Mouse (Mus musculus): ENCODE measurements at regions not wholly inside any gene's neighbourhood (a gene's known extent, or its start where the extent isn't known, plus 50 kb on each side); places are given as distances from the start of the nearest gene placed in this dataset.
A peak's percentile ranks its signal among the peaks of the same experiment; 100 is the strongest.

- DNase-seq (ENCODE audit: low read depth, low spot score) = no peak
Measured at GRCm38 (mm10) chr3:8310379-8311128, 1299.3 kb downstream of the Zfp704 start.

- DNase-seq (ENCODE audit: low read depth, low spot score) = no peak
Measured at GRCm38 (mm10) chr3:8307296-8307695, 1302.6 kb downstream of the Zfp704 start.

DNA sequence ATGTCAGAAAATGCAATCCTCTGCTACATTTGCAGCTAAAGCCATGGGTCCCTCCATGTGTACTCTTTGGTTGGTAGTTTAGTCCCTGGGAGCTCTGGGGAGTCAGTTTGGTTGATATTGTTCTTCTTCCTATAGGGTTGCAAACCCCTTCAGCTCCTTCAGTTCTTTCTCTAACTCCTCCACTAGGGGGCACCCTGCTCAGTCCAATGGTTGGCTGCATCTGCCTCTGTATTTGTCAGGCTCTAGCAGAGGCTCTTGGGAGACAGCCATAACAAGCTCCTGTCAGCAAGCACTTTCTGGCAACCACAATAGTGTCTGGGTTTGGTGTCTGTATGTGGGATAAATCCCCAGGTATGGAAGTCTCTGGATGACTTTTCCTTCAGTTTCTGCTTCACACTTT, 1305.1 kb downstream of the Zfp704 start:
- no peak for DNase-seq (ENCODE audit: low read depth, low spot score)

GRCm38 (mm10) chr3:8293036-8293435, 1316.8 kb downstream of the Zfp704 start:
- no peak for DNase-seq (ENCODE audit: low read depth, low spot score)

- no peak for DNase-seq (ENCODE audit: low read depth, low spot score)
Measured at GRCm38 (mm10) chr3:8289558-8289957, 1320.3 kb downstream of the Zfp704 start.

GRCm38 (mm10) chr3:8288437-8288836, 1321.4 kb downstream of the Zfp704 start:
- no peak for DNase-seq (ENCODE audit: low read depth, low spot score)

- DNase-seq (ENCODE audit: low read depth, low spot score) = no peak
Measured at GRCm38 (mm10) chr3:8284655-8285428, 1325.0 kb downstream of the Zfp704 start.

- no peak for DNase-seq (ENCODE audit: low read depth, low spot score)
Measured at GRCm38 (mm10) chr3:8282411-8282810, 1327.5 kb downstream of the Zfp704 start.

- no peak for DNase-seq (ENCODE audit: low read depth, low spot score)
Measured at GRCm38 (mm10) chr3:8276661-8277060, 1333.2 kb downstream of the Zfp704 start.

GRCm38 (mm10) chr3:8270935-8271298, 1339.0 kb downstream of the Zfp704 start:
- DNase-seq (ENCODE audit: low read depth, low spot score) = no peak

GRCm38 (mm10) chr3:8270009-8270934, 1339.6 kb downstream of the Zfp704 start:
- DNase-seq (ENCODE audit: low read depth, low spot score) = no peak

- no peak for DNase-seq (ENCODE audit: low read depth, low spot score)
Measured at GRCm38 (mm10) chr3:8265783-8266182, 1344.1 kb downstream of the Zfp704 start.

- no peak for DNase-seq (ENCODE audit: low read depth, low spot score)
Measured at GRCm38 (mm10) chr3:8264366-8265033, 1345.4 kb downstream of the Zfp704 start.

GRCm38 (mm10) chr3:8257293-8257692, 1352.6 kb downstream of the Zfp704 start:
- no peak for DNase-seq (ENCODE audit: low read depth, low spot score)

- DNase-seq (ENCODE audit: low read depth, low spot score) = no peak
Measured at GRCm38 (mm10) chr3:8252311-8252710, 1357.6 kb downstream of the Zfp704 start.

- no peak for DNase-seq (ENCODE audit: low read depth, low spot score)
Measured at GRCm38 (mm10) chr3:8248911-8249310, 1361.0 kb downstream of the Zfp704 start.

- peak; percentile 4 for DNase-seq (ENCODE audit: low read depth, low spot score)
Measured at GRCm38 (mm10) chr3:8245822-8246221, 1364.1 kb downstream of the Zfp704 start.

DNA sequence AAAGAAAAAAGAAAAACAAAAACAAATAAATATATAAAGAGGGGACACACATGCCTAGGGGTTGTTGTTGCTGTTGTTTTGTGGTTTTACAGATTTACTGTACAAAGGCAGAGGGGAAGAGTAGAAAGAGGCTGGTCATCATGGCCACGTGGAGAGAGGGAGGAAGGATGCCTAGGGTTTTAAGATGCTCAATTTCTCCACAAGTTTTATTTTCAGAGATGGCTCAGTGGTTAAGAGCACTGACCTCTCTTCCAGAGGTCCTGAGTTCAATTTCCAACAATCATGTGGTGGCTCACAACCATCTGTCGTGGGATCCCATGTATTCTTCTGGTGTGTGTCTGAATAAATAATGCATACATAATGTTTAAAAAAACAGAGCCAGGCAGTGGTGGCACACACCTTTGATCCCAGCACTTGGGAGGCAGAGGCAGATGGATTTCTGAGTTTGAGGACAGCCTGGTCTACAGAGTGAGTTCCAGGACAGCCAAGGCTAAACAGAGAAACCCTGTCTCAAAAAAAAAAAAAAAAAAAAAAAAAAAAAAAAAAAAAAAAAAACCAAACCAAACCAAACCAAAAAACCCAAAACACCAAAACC, 1364.6 kb downstream of the Zfp704 start:
- DNase-seq (ENCODE audit: low read depth, low spot score) = peak; percentile 76

GRCm38 (mm10) chr3:8244526-8245194, 1365.2 kb downstream of the Zfp704 start:
- DNase-seq (ENCODE audit: low read depth, low spot score) = peak; percentile 47

DNA sequence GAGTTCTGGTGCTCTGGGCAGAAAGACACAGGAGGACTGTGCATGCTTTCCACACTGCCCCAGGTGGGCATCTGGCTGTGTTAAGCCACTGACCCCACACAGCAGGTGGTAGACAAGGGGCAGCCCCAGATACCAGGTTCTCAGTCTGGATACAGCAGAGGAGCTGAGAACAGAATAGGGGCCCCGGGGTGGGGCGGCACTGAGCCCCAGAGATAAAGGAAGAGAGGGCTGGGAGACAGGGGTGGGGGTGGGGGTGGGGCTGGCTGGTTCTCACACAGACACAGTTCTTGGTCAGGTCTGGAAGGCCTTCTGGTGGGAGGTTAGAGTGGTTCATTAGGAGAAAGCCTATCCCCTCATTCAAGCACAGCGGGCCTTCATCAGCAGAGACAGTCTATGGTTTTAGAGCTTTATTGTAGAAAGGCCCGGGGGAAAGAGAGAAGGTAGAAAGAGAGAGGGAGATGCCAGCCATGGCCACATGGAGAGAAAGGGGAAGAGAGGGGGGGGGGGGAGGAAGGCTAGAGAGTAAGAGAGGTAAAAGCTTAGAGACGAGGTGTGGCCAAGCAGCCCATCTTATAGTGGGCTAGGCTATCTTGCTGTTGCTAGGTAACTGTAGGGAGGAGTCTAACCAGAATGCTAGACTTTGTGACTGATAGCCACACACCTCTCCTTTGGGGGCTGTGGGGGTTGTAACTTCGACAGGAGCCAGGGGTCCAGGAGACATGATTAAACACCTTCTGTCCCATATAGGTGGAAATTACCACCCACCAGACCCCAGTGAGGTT, 1403.1 kb downstream of the Zfp704 start:
- DNase-seq (ENCODE audit: low read depth, low spot score) = no peak

Data from skeletal muscle tissue, adult 2 months (tissue).